Mouse (Mus musculus) intestine, postnatal 0 days (tissue): Measurements from ENCODE around the gene Tom1. TPM values are rescaled to one million over a fixed set of nuclear protein-coding genes. Genes with fewer than 3 reads are reported as not detected.

Source experiments
- ATAC-seq: fragments of 200-750 bp; cut with Nextera tagmentation; 2 replicates; pipeline ENCODE4 v1.8.0; 2017; ENCODE audit warnings: mild to moderate bottlenecking, moderate TSS enrichment, moderate library complexity
- H3K27ac ChIP-seq: fragments of 300-500 bp; sonication (generic); 2 replicates; pipeline ENCODE4 v1.5.1; 2014; ENCODE audit warnings: mild to moderate bottlenecking, low read depth, low read length, moderate library complexity
- H3K27me3 ChIP-seq: fragments of 300-500 bp; sonication (generic); replicated peaks from 2 replicates; pipeline ENCODE4 v1.6.1; 2014; ENCODE audit warnings: low read length, mixed read lengths; ENCODE audit not compliant: control insufficient read depth, insufficient read depth
- H3K36me3 ChIP-seq: fragments of 300-500 bp; sonication (generic); 2 replicates; pipeline ENCODE4 v1.6.1; 2014; ENCODE audit warnings: mild to moderate bottlenecking, moderate library complexity; ENCODE audit not compliant: control insufficient read depth, insufficient read depth
- H3K4me1 ChIP-seq: fragments of 300-500 bp; sonication (generic); replicated peaks from 2 replicates; pipeline ENCODE4 v1.6.1; 2014; ENCODE audit warnings: antibody characterized with exemption, low read length, mixed read lengths; ENCODE audit not compliant: control insufficient read depth, insufficient read depth
- H3K4me2 ChIP-seq: fragments of 300-500 bp; sonication (generic); replicated peaks from 2 replicates; pipeline ENCODE4 v1.6.1; 2014; ENCODE audit warnings: low read depth, mild to moderate bottlenecking, moderate library complexity
- H3K4me3 ChIP-seq: fragments of 300-500 bp; sonication (generic); 2 replicates; pipeline ENCODE4 v1.5.1; 2014; ENCODE audit warnings: low read depth, low read length
- H3K9ac ChIP-seq: fragments of 300-500 bp; sonication (generic); 2 replicates; pipeline ENCODE4 v1.6.1; 2014; ENCODE audit warnings: mild to moderate bottlenecking, low read depth, low read length
- H3K9me3 ChIP-seq: fragments of 300-500 bp; sonication (generic); 2 replicates; pipeline ENCODE4 v1.6.1; 2016; ENCODE audit warnings: mixed run types; ENCODE audit not compliant: control insufficient read depth
- CTCF ChIP-seq: sonication (generic); IDR thresholded peaks from 2 replicates; pipeline ENCODE4 v1.5.1; 2016; ENCODE audit warnings: low read depth, mild to moderate bottlenecking, control low read depth, antibody characterized with exemption, moderate library complexity
- WGBS: fragments of 180-500 bp; shearing (Covaris S2); extraction: QIAGEN DNeasy Blood & Tissue Kit; methylation state at CpG from one replicate; pipeline ENCODE4 v1.1.7; 2014; 5-methylcytosine and 5-hydroxymethylcytosine counted together
- polyA plus RNA-seq: library from polyadenylated mRNA; unstranded; fragments of >200 nt; fragmentation: Nextera tagmentation; extraction: Ambion mirVana; gene quantifications from 2 replicates; pipeline ENCODE4 v1.2.1, GENCODE M21; 2015

The Tom1 gene
- polyA plus RNA-seq, 1 experiment from 2014 or later: 47.8 TPM

GRCm38 (mm10) chr8:75090781-75091365 lies 57.4 kb downstream of the Tom1 start:
- Histone ChIP-seq H3K9me3 (no peaks in the 10 kb centered on the region), H3K4me3 (no peak overlapping the region), H3K36me3 (no peaks in the 10 kb centered on the region), H3K4me2 (no peak overlapping the region), H3K9ac (no peak overlapping the region), H3K27ac (no peak overlapping the region), H3K4me1 (peaks cover 9% of the 10 kb centered on the region; the same call in 1 of the 2 replicates), H3K27me3 (no peaks in the 10 kb centered on the region)
- TF ChIP-seq CTCF: no peak
- ATAC-seq: no peak
- 79% methylated on average over 4 of the region's 4 CpGs for WGBS

- Histone ChIP-seq H3K27ac (peak within 1 kb of the TSS; percentile 61), H3K9me3 (no peaks in the 10 kb centered on the region), H3K4me3 (peak within 1 kb of the TSS; percentile 46), H3K27me3 (no peaks in the 10 kb centered on the region), H3K4me2 (peak within 1 kb of the TSS; percentile 69), H3K4me1 (peaks cover 6% of the 10 kb centered on the region; the same call in 1 of the 2 replicates), H3K9ac (peak within 1 kb of the TSS; percentile 48), H3K36me3 (peaks cover 11% of the 10 kb centered on the region; the same call in 1 of the 2 replicates)
- peak; percentile 88 for ATAC-seq
- under 1% methylated on average over 36 of the region's 36 CpGs for WGBS
- peak; percentile 26 for TF ChIP-seq CTCF
Measured at GRCm38 (mm10) chr8:75093399-75094156, 60.1 kb downstream of the Tom1 start, which contains the start of gene Hmox1. Hmox1 (plus strand) TSS chr8:75093621.

GRCm38 (mm10) chr8:75102956-75103355 lies 69.5 kb downstream of the Tom1 start:
- WGBS: 86% methylated on average over 4 of the region's 4 CpGs
- ATAC-seq: no peak
- Histone ChIP-seq H3K9ac (no peak overlapping the region), H3K36me3 (peaks cover 12% of the 10 kb centered on the region; the same call in 1 of the 2 replicates), H3K4me1 (no peaks in the 10 kb centered on the region), H3K27ac (no peak overlapping the region), H3K4me3 (no peak overlapping the region), H3K4me2 (no peak overlapping the region), H3K9me3 (no peaks in the 10 kb centered on the region), H3K27me3 (no peaks in the 10 kb centered on the region)
- no peak for TF ChIP-seq CTCF

- Histone ChIP-seq H3K27me3 (no peaks in the 10 kb centered on the region), H3K36me3 (peaks cover 12% of the 10 kb centered on the region; the same call in 1 of the 2 replicates), H3K4me3 (no peak overlapping the region), H3K4me2 (no peak overlapping the region), H3K4me1 (no peaks in the 10 kb centered on the region), H3K9ac (no peak overlapping the region), H3K27ac (no peak overlapping the region), H3K9me3 (no peaks in the 10 kb centered on the region)
- WGBS: 53% methylated on average over 8 of the region's 8 CpGs
- no peak for TF ChIP-seq CTCF
- no peak for ATAC-seq
Measured at GRCm38 (mm10) chr8:75103376-75103878, 69.9 kb downstream of the Tom1 start.

- ATAC-seq: peak; percentile 76
- H3K36me3 ChIP-seq: peaks cover 21% of the 10 kb centered on the region; the same call in 1 of the 2 replicates
- peak overlapping the region; percentile 78 for H3K4me3 ChIP-seq
- H3K27ac ChIP-seq: peak overlapping the region; percentile 62; the same call in 1 of the 2 replicates
- peak; percentile 93 for TF ChIP-seq CTCF
- peak overlapping the region; percentile 69 for H3K9ac ChIP-seq
- no peaks in the 10 kb centered on the region for H3K9me3 ChIP-seq
- peaks cover 5% of the 10 kb centered on the region; the same call in 1 of the 2 replicates for H3K4me1 ChIP-seq
- H3K4me2 ChIP-seq: peak overlapping the region; percentile 74
- WGBS: under 1% methylated on average over 9 of the region's 9 CpGs
- H3K27me3 ChIP-seq: no peaks in the 10 kb centered on the region
Measured at GRCm38 (mm10) chr8:75108527-75109235, 75.2 kb downstream of the Tom1 start.
